Mouse (Mus musculus) forebrain, postnatal 0 days (tissue): Measurements from ENCODE around the gene Ccar1. TPM values are rescaled to one million over a fixed set of nuclear protein-coding genes. Genes with fewer than 3 reads are reported as not detected.

Experiments
- ATAC-seq: fragments of 200-750 bp; cut with Nextera tagmentation; 2 replicates; pipeline ENCODE4 v1.8.0; 2017; ENCODE audit warnings: mild to moderate bottlenecking, moderate library complexity
- DNase-seq: peaks from one replicate; pipeline ENCODE4 v3.0.0-alpha.2; 2015
- H3K27ac ChIP-seq: fragments of 300-500 bp; sonication (generic); 2 replicates; pipeline ENCODE4 v1.5.1; 2014; ENCODE audit warnings: low read depth, mild to moderate bottlenecking, antibody characterized with exemption, low read length, moderate library complexity, mixed read lengths
- H3K27me3 ChIP-seq: fragments of 300-500 bp; sonication (generic); 2 replicates; pipeline ENCODE4 v1.6.1; 2014; ENCODE audit warnings: mild to moderate bottlenecking, low read length, mixed read lengths; ENCODE audit not compliant: insufficient read depth
- H3K36me3 ChIP-seq: fragments of 300-500 bp; sonication (generic); 2 replicates; pipeline ENCODE4 v1.6.1; 2014; ENCODE audit warnings: mild to moderate bottlenecking, moderate library complexity; ENCODE audit not compliant: insufficient read depth
- H3K4me1 ChIP-seq: fragments of 300-500 bp; sonication (generic); 2 replicates; pipeline ENCODE4 v1.6.1; 2014; ENCODE audit warnings: antibody characterized with exemption; ENCODE audit not compliant: insufficient read depth
- H3K4me2 ChIP-seq: fragments of 300-500 bp; sonication (generic); 2 replicates; pipeline ENCODE4 v1.6.1; 2014; ENCODE audit warnings: low read depth, mild to moderate bottlenecking, moderate library complexity
- H3K4me3 ChIP-seq: fragments of 300-500 bp; sonication (generic); 2 replicates; pipeline ENCODE4 v1.5.1; 2014; ENCODE audit warnings: low read depth, low read length, mixed read lengths
- H3K9ac ChIP-seq: fragments of 300-500 bp; sonication (generic); 2 replicates; pipeline ENCODE4 v1.6.1; 2014; ENCODE audit warnings: mild to moderate bottlenecking
- H3K9me3 ChIP-seq: fragments of 300-500 bp; sonication (generic); 2 replicates; pipeline ENCODE4 v1.6.1; 2016; ENCODE audit warnings: low read length
- CTCF ChIP-seq: sonication (generic); IDR thresholded peaks from 2 replicates; pipeline ENCODE4 v1.5.1; 2016; ENCODE audit warnings: antibody characterized with exemption, control low read depth, low read depth
- WGBS: fragments of 180-500 bp; shearing (Covaris S2); extraction: QIAGEN DNeasy Blood & Tissue Kit; methylation state at CpG from one replicate; pipeline ENCODE4 v1.1.7; 2014; 5-methylcytosine and 5-hydroxymethylcytosine counted together
- polyA plus RNA-seq: library from polyadenylated mRNA; unstranded; fragments of >200 nt; fragmentation: Nextera tagmentation; extraction: Ambion mirVana; gene quantifications from 2 replicates; pipeline ENCODE4 v1.2.1, GENCODE M21; 2015
- total RNA-seq: library from RNA; depleted of rRNA; stranded (reverse); fragments of >200 nt; gene quantifications from 2 replicates; pipeline ENCODE4 v1.2.3, GENCODE M21; 2014; rRNA removed

The Ccar1 gene
- total RNA-seq (64.0 and 94.1 TPM in 2 replicates), polyA plus RNA-seq (62.2 and 74.7 TPM in 2 replicates)

- WGBS: 5% methylated on average over 55 of the region's 55 CpGs
- peak within 1 kb of the TSS; percentile 62 for H3K4me2 ChIP-seq
- H3K9me3 ChIP-seq: no peaks in the 10 kb centered on the region
- no peaks in the 10 kb centered on the region for H3K4me1 ChIP-seq
- peak; percentile 40 for TF ChIP-seq CTCF
- peak within 1 kb of the TSS; percentile 91 for H3K9ac ChIP-seq
- H3K27me3 ChIP-seq: no peaks in the 10 kb centered on the region
- peak within 1 kb of the TSS; percentile 85 for H3K27ac ChIP-seq
- H3K4me3 ChIP-seq: peak within 1 kb of the TSS; percentile 98
- DNase-seq: peak; percentile 100
- H3K36me3 ChIP-seq: peaks cover 26% of the 10 kb centered on the region
- peak; percentile 98 for ATAC-seq
These were observed at the start of gene Ccar1 for GRCm38 (mm10) chr10:62792177-62793090. Ccar1 (minus strand) TSS chr10:62792286.

- 94% methylated on average over 7 of the region's 7 CpGs for WGBS
- Histone ChIP-seq H3K9ac (no peak overlapping the region), H3K4me3 (no peak overlapping the region), H3K36me3 (peaks cover 25% of the 10 kb centered on the region), H3K27me3 (no peaks in the 10 kb centered on the region), H3K4me2 (no peak overlapping the region), H3K9me3 (no peaks in the 10 kb centered on the region), H3K27ac (no peak overlapping the region), H3K4me1 (no peaks in the 10 kb centered on the region)
- TF ChIP-seq CTCF: no peak
- ATAC-seq (no peak), DNase-seq (no peak)
These were observed 48.6 kb upstream of the Ccar1 start for GRCm38 (mm10) chr10:62840687-62841086.

DNA sequence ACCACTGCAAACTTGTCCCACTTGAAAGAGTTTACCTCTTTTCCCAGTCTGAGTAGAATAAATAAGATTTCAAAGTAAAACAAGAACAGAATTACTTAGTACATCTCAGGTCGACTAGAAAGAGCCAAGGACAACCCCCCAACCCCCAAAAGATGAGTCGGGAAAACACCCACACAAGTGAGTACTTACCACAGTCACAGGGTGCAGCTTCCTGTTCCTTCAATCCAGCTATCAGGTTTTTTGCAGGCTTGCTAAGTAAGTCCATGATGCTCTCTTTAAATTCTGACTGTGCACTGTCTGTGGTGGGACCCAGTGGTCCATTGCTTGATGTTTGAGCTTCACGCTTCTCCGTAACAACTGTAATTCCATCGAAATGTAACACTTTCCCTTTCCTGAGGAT, 45.9 kb upstream of the Ccar1 start:
- no peak for TF ChIP-seq CTCF
- 97% methylated on average over 5 of the region's 5 CpGs for WGBS
- ATAC-seq (no peak), DNase-seq (no peak)
- Histone ChIP-seq H3K27me3 (no peaks in the 10 kb centered on the region), H3K9me3 (no peaks in the 10 kb centered on the region), H3K4me3 (no peak overlapping the region), H3K27ac (no peak overlapping the region), H3K4me1 (no peaks in the 10 kb centered on the region), H3K4me2 (no peak overlapping the region), H3K36me3 (peaks cover 32% of the 10 kb centered on the region), H3K9ac (no peak overlapping the region)

GRCm38 (mm10) chr10:62832783-62833182, 40.7 kb upstream of the Ccar1 start:
- peaks cover 15% of the 10 kb centered on the region for H3K36me3 ChIP-seq
- H3K4me1 ChIP-seq: no peaks in the 10 kb centered on the region
- no peak for ATAC-seq
- no peak for DNase-seq
- H3K9me3 ChIP-seq: no peaks in the 10 kb centered on the region
- H3K9ac ChIP-seq: no peak overlapping the region
- no peak overlapping the region for H3K27ac ChIP-seq
- H3K27me3 ChIP-seq: no peaks in the 10 kb centered on the region
- H3K4me3 ChIP-seq: no peak overlapping the region
- H3K4me2 ChIP-seq: no peak overlapping the region
- TF ChIP-seq CTCF: no peak
- WGBS: 83% methylated on average over 9 of the region's 9 CpGs

DNA sequence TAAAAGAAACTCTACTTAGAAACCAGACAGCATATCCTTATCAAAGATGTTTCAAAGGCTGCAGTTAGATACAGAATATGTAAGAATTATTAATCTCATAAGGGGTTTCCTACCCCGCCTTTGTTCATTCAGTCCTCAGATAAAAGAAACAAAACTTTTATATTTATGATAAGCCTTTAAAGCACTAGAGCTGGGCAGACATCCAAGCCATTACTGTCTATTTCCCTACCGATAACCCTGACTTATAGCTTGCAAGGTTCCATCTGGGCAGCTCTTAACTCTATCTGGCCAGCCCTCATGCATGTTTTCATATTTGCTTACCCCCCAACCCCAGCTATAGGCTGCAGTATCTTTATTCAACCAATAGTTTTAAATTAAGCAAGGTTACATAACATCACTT, 39.5 kb upstream of the Ccar1 start:
- no peaks in the 10 kb centered on the region for H3K9me3 ChIP-seq
- no peak for TF ChIP-seq CTCF
- no peak overlapping the region for H3K4me3 ChIP-seq
- H3K9ac ChIP-seq: no peak overlapping the region
- ATAC-seq (no peak), DNase-seq (no peak)
- 82% methylated on average over 2 of the region's 2 CpGs for WGBS
- H3K36me3 ChIP-seq: peaks cover 18% of the 10 kb centered on the region
- no peak overlapping the region for H3K27ac ChIP-seq
- H3K4me1 ChIP-seq: no peaks in the 10 kb centered on the region
- H3K27me3 ChIP-seq: no peaks in the 10 kb centered on the region
- H3K4me2 ChIP-seq: no peak overlapping the region

DNA sequence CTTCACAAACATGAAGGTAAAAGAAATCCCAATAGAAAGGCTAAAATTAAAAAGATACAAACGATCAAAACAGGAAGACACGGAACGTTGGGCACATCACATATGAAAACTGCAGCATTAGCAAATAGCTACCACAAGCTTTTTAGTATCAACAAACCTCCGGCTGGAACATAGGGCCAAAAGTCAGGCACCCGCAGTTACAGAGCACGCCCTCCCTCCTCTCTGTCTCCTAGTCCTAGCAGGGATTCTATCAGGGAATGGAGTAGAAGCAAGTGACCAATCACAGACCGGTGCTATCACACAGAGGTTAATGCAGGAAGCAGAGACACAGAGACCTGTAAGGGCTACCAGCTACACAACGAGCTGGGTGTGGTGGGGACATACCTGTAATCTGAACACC, 32.4 kb upstream of the Ccar1 start:
- Histone ChIP-seq H3K4me1 (no peaks in the 10 kb centered on the region), H3K4me2 (no peak overlapping the region), H3K4me3 (no peak overlapping the region), H3K27ac (no peak overlapping the region), H3K27me3 (no peaks in the 10 kb centered on the region), H3K36me3 (peaks cover 18% of the 10 kb centered on the region), H3K9ac (no peak overlapping the region), H3K9me3 (no peaks in the 10 kb centered on the region)
- ATAC-seq: no peak
- DNase-seq: no peak
- WGBS: 92% methylated on average over 8 of the region's 8 CpGs
- no peak for TF ChIP-seq CTCF

- Histone ChIP-seq H3K4me2 (no peak overlapping the region), H3K27me3 (no peaks in the 10 kb centered on the region), H3K4me1 (no peaks in the 10 kb centered on the region), H3K9me3 (no peaks in the 10 kb centered on the region), H3K4me3 (no peak overlapping the region), H3K9ac (no peak overlapping the region), H3K27ac (no peak overlapping the region), H3K36me3 (peaks cover 24% of the 10 kb centered on the region)
- DNase-seq (no peak), ATAC-seq (no peak)
- no peak for TF ChIP-seq CTCF
- WGBS: 89% methylated on average over 4 of the region's 4 CpGs
These were observed 31.3 kb upstream of the Ccar1 start for GRCm38 (mm10) chr10:62823431-62823830.
